Mouse (Mus musculus) heart, adult 8-10 months (tissue): ENCODE measurements around the gene Wiz. TPM values are rescaled to one million over a fixed set of nuclear protein-coding genes. Genes with fewer than 3 reads are reported as not detected.

Experiments
- DNase-seq: peaks from one replicate; pipeline ENCODE4 v3.0.0; 2022; ENCODE audit warnings: low spot score
- total RNA-seq, 4 experiments: library from RNA; stranded (reverse); gene quantifications; 2 replicates each; pipeline ENCODE4 v1.2.4; 2022

Wiz gene
- total RNA-seq, 4 experiments from 2014 or later = 14.0 to 17.2 (median 15.4) TPM

DNA sequence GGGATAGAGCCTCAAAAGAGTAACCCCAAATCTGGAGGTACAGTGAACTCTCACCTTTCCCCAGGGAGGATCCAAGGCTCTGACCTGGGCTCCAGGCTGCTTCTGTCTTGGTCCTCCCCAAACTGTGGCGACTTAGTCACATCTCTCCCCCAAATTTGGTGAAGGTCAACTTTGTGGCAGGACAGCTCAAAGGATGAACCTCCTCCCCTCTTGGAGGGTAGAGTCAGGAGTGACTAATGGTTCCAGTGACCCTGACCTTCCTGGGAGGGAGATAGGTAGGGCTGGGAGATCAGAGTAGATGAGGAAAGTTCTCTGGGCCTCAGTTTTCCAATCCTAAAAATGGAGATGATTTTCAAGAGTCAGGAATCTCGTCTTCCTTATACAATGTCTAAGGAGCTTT lies 10.5 kb downstream of the Wiz start:
- no peak for DNase-seq

DNA sequence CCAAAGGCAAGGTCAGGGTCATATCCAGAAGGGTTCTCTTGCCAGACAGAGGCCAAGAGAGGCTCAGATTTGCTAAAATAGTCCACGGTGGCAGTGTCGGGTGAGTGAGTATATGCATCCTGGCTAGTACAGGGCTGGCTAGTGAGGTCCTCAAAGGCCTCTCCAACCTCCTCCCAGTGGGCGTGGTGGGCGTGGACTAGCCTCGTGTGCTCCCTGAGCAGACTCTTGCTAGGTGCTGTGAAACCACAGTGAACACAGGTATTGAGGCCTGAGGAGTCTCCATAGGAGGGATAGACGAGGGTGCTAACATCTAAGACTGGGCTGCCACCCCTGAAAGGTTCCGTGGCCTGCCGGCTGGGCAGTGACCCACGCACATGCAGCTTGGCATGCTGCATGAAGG lies 12.1 kb downstream of the Wiz start:
- no peak for DNase-seq

DNA sequence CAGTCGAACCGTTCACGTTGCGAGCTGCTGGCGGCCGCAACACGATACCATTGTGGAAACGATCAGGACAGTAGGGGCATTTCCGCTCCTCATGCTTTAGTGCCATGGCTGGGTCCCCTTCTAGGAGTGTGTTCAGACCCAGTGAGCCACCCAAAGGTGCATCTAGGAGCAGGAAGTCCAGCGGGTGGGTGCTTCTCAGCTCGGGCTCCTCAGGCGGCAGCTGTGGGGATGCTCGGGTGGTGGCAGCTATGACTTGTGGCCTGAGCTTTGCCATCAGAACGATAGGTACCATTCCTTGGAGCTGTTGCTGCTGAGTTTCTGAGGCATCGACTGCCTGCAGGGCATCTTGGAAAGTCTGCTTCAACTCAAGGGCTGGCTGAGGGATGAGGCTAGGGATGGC lies 12.8 kb downstream of the Wiz start:
- DNase-seq = no peak

DNA sequence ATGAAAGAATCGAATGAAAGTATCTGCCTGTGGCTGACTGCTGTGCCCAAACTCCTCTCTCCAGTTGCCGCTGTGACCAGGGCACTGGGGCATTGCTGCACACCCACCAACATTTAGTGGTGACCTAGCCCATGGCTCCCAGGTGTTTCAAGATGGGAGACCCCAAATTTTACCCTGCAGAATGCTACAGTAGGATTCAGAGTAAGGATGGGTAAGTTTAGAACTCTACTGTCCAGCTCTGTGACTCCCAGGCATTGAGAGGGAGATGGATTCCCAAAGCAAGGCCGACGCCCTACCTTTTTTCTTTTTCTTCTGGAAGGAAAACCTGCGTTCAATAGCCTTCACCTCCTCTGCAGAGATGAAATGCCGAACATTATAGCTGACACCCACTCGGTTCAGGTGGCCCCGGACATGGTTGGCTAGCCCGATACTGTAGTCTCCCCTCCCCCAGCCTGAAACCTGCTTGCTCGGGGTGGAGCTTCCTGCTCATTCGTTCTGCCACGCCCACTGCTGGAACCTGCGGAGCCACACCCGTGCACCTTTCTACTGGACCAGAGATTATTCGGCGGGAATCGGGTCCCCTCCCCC lies 20.2 kb downstream of the Wiz start:
- no peak for DNase-seq

DNA sequence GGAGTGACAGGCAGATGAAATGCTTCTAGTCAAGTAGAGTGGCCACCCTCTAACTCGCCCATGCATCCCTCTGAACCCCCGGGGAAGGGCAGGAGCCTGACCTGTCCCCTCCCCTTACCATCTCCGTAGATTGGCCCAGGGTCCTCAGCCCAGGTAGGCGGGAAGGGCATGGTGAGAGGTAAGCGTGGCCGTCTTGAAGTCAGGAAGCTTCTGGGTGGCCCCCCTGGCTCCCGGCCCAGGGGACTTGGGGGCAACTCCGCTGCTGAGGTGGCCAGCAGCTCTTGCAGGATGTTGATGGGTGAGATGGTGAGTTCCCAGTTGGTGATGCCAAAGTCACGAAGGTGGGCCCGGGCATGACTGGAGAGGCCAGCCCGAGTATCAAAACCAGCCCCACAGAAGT lies 21.5 kb downstream of the Wiz start:
- no peak for DNase-seq

DNA sequence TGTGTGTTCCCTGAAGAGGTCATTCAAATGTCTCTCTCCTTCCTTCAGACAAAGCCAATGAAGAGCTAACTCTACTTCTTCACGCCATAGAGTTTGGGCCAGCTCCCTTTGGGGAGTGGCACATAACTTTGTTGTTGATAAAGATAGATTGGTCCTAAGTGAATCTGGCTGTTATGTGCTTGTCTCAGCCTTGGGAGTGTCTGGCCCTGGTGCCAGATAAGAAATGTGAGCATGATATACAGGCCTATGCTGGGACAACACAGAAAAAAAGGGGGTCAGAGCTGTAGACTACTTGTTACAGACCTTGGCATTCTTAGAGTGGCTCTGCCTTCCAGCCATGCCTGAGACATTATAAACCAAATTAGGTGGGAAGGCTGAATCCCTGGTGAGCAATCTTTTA lies 23.9 kb downstream of the Wiz start:
- DNase-seq = no peak

DNA sequence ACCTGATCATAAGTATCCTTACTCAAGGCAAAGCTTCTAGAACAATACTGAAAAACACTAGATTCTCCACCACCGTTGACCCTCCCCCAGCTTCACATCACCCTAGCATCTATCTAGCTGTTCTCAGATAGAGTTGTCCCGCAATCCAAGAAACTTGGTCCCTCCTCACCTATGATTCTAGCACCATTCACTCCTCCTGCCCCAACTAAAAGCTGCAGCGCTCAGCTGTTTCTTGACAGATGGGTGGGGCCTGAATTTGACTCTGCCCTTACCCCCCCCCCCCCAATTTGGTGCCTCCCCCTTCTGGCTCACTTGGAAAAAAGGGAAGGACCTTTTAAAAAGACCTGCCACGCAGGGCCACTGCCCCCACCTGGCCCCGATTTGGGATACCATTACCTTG lies 24.4 kb downstream of the Wiz start:
- DNase-seq = no peak

DNA sequence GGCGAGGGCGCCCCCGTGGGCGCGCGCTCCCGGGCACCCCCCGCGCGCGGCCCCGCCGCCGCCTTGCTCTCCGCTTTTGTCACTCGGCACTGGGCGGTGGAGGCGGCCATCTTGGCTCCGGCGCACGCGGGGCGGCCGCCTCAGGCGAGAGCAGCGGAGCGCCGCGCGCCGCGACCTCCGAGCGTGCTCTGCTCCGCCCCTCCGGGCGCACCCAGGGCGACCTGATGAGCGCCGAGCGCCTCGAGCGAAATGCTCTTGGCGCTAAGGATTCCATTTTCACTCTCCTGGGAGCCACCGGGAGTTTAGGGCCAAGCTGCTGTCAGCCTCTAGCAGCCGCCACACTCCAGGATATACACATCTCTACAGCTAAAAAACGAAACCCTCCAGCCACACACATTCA lies 24.9 kb downstream of the Wiz start:
- DNase-seq = peak; percentile 88

DNA sequence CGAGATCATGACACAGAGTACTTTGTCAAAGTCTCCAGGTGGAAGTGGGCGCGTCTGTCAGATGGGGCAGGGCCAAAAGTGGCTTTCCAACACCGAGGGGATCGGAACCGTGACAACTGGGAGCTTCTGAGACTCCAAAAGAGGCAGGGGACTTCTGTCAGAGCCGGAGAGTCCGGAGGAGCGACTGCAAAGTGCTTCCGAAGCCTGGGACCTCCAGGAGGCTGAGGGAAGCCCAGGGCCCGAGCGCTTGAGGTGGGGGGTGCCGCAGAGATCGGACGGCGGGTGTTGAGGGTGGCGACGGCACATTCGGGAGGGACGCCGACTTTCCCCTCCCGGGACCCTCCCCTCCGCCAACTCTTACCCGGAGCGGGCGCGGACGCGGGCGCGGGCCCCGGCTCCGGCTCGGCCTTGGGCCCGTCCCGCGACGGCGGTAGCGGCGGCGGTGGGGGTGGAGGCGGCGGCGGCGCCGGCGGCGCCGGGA lies 25.4 kb downstream of the Wiz start:
- no peak for DNase-seq

DNA sequence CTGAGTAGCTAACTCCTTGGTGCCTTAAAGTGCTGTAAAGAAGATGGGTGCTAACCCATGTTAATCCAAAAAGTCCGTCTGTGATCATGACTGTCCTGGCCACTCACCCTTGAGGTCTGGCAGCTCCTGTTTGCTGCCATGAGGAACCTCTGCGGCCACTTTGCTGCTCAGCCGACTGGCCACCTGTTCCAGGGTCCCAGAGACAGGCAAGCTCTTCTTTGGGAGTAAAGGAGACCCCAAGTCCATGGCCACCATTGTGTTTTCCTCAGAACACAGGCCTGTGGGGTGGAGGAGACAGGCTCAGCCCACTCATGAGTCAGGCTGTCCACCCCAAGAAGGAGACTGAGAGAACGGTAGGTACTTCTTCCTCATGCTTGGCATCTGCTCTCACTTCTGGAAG lies 26.6 kb downstream of the Wiz start:
- DNase-seq = no peak

DNA sequence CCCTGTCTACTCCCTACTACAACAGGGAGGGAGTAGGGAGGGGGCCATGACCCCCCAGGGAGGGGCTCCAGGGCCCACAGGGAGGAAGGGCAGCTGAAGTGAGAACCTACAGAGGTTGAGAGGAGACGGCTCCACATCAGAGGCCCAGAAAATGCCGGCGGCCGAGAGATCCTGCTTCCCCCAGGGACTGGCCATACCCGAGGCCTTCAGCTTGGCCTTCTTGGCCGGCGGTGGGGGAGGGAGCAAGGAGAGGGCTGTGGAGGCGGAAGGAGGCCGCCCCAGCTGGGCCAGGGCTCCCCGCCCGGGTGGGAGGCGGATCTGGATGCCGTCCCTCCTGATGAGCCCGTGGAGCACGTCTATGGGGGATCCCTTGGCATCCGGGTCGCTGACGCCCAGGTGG lies 29.3 kb downstream of the Wiz start:
- no peak for DNase-seq

DNA sequence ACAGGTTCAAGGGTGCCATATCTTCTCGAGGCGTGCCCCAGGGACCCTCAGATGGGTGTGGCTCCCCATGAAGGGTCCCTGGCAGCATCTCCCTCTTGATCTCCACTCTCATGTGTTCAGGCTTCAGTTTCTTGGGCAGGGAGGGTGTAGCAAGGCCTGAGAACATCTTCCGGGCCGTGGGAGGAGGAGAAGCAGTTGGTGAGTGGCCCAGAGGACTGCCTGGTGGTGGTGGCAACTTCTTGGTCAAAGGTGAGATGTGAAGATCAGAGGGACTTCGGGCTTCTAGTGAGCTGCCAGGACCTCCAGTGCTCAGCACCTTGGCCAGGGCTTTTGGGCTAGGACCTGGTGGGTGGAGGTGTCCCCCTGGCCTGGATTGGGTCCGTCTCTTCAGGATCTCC lies 30.3 kb downstream of the Wiz start:
- DNase-seq = no peak

DNA sequence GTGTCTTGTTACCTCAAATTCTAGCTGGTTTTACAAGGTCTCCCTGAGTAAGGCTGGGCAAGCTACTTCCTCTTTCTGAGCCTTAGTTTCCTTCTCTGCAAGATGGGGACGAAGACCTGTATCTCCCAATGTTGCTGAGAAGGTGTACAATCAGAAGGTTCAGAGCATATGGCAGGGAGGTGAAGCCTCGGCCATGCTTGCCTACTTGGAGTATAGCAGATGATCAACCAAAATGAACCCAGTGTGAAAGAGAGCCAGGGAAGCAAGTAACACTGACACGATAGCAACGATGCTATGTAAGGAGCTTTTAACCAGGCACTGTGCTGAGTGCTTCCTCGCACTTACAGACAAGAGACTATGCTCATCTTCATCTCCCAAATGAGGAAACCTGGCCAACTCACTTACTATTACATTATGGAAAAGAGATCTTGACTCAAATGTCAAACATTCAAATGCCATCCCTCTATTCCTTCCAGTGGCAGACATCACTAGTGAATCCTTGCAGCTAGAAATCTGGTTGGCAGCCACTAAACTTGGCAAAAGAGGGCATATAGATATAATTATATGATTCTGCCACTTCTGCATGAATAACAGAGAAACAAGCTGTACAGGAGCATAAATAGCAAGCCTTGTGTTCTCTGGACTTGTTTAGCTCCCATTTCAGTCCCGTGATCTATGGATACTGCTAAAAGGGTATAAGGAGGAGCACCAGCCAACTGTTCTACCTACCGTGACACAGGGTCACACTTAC lies 30.9 kb downstream of the Wiz start:
- DNase-seq = no peak

DNA sequence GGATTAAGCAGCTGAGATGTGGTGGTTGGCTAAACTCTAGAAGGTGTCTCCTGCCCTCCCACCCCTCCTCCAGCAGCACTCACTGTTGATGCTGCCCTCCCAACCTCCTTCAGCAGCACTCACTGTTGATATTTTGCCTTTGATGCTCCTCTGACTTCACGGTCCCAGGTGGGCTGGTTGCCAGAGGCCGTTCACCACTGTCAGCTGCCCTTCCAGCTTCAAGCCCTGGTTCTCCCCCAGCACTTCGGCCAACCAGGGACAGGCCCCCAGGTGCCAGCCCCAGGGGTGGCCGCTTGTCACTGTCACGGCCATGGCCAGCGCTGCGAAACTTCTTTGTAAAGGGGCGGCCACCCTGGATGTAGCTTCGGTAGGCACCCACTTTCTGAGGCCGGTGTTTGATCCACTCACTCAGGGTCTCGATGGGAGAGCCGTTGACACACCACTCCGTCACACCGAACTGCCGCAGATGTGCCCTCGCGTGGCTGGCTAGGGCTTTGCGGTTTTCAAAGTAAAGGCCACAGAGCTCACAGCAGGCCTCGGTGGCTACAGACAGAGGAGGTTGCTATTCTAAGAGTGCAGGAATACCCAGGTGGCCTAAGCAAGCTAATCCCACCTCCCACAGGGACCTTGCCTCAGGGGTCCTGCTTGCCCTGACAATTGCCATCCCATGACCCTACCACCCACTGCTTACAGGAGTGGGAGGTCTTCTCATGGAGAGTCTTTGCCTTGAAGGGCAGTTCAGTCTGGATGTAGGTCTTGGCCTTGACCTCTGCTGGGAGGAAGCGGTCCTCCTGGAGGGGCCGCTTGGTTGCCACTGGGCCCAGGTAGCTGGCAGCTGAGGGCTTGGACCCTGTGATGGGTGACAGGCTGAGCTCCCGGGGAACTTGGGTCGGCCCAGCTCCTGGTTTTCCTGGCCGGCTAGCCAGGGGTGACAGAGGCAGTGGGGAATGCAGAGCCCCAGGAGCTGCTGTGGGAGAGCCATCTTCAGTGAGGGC lies 32.2 kb downstream of the Wiz start:
- no peak for DNase-seq

DNA sequence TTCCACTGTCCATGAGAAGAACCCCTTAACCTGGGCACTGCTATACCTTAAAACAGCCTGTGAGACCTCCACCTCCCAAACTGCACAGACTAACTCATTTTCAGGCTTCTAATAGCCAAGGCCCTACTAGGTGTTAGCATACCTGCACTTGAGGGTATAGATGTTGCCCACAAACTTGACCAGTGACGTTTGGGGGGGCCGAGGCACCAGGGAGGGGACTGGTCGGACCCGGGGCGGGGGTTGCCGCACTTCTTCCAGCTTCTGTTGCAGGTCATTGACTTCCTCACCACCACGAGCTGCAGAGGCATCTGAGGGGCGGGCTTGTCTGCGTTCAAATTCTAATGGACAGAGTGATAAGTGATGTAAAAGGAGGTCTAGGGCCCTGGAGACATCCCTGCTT lies 33.0 kb downstream of the Wiz start:
- no peak for DNase-seq

DNA sequence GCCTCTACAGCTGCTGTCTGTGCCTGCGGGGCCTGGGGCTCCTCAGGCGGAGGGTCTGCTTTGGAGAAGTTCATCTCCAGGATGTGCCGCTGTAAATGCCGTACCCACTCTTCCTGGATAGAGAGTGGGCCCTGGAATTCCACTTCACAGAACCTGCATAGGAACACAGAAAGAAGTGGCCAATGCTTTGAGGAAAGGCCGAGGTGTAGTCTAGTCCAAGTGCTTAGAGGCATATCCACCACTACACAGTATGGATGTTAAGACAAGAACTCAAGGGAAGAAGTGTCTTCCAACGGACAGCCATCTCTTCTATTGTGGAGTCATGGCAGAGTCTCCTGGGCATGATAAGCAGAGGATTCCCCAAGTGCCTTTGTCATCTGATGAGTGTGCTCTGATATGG lies 34.2 kb downstream of the Wiz start:
- no peak for DNase-seq

DNA sequence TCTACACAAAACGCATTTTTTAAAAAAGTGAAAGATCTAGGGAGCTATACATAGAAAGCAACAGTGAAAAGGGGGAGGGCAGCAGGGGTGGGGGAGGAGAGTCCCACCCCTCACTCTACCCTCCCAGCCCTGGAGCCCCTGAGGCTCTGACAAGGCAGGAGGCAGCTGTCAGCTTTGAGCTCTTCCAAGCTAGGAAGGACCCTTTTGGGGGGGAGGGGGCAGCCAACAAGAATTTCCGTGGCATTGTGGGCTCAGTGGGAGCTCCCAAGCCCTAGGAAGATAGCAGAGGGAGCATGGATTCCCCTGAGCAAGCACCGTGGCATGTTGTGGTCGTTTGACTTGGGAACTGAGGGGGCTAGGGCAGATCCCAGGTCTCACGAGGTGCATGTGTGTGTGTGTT lies 35.0 kb downstream of the Wiz start:
- no peak for DNase-seq

DNA sequence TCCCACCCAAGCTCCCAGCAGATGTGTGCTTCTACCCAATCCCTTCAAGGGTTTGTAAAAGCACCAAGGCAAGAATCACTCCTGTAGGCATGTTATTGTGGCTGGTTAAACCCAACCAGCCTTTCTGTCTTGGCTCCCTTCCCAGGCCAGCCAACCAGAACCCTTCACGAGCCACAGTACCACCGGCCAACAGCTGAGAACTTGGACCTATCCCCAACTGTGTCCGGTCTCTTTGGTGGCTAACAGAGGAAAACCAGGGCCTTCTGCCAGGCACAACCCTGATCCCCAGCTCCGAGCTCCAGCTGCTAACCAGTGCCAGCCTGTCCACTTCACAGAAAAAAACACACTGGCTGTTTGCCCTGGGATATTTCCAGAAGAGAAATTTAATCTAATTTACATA lies 35.5 kb downstream of the Wiz start:
- DNase-seq = peak; percentile 65

DNA sequence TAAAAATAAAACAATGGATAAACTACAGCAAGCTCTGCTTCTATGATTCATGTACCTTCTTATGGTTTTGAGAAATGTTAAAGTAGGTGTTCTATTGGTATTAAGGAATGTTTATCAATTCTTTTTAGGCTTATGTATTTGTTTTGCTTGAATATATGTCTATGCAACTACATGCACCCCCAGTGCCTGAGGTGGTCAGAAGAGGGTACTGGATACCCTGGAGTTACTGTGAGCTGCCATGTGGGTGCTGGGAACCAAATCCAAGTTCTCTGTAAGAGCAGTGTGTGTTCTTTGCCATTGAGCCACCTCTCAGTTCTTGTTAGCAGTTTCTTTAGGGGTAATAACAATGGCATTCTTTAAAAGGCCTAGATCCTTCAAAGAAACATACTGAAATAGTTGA lies 37.5 kb downstream of the Wiz start:
- no peak for DNase-seq

DNA sequence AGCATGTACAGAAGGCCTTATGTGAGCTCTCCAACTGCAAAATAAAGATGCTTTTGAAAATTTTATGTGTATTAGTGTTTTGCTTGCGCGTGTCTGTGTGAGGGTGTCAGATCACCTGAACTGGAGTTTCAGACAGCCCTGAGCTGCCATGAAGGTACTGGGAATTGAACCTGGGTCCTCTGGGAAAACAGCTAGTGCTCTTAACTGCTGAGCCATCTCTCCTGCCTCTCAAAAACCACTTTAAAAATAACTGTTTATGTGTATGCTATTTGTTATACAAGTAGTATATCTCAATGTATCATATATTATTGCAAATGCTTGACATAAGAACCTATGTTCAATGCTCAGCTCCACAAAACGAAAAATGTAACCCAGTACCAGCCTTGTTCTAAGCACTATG lies 38.0 kb downstream of the Wiz start:
- no peak for DNase-seq

DNA sequence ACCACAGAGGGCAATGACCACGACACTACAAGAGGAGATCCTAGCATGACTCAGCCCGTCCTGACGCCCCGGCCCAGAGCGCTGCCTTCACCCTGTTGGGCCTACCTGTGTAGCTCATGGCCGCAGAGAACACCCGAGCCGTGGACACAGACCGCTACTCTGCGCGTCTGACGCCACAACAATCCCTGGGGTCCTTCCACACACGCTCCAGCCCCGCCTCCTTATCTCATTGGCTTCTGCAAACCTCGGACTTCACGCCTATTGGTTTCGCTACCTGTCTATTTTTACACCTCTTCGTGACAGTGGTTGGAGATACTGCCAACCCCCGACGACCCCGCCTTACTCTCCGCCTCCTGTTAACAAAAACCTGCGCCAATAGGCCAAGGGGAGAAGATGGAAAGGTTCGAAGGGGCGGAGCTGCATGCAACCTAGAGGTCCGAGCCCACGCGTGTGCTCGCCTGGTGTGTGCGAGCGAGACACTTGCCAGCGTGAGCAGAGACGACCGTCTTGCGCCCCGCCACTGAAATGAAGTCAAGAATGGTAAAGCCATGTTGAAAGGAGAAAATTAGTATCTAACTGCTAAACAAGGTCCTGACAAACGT lies 38.8 kb downstream of the Wiz start, which contains the start of gene Akap8l:
Gene Akap8l, minus strand, starts transcription at position 226 of the 602 bp plus-strand sequence.
- DNase-seq = peak; percentile 100

DNA sequence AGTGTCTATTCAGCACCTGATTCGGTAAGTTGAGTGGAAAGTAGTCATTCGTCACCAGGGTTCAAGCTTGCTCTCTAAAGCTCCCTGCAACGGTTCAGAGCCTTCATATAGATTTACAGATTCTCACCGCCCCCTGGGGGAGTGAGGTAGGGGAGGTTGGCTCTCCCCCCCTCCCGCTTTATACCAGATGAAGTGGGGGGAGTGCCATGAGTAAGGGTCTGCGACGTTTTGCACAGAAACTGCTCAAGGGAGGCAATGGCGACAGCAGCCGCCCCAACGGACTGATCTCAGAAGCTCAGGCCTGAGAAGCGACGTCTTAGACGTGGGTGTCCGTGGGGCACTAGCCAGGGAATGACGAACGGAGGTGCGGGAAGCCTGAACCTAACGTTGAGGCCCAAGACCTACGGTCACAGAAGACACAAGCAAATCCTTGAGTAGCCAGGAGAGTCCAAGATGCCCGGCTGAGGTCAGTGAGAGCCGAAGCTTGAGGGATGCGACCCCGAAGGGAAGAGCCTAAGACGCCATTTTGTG lies 39.3 kb downstream of the Wiz start:
- no peak for DNase-seq
